Mouse (Mus musculus): ENCODE data around the gene Susd6. TPM values are rescaled to one million over a fixed set of nuclear protein-coding genes. Genes with fewer than 3 reads are reported as not detected.

The Susd6 gene
- total RNA-seq, 1 experiment, result 49.5 TPM

- DNase-seq (ENCODE audit: low read depth, low spot score), result no peak
Observed at GRCm38 (mm10) chr12:80827464-80828015, 37.2 kb downstream of the Susd6 start.

GRCm38 (mm10) chr12:80828020-80828419 is 37.7 kb downstream of the Susd6 start:
- Histone ChIP-seq H3K4me1 (ENCODE audit: control insufficient read depth in 2 of 2, insufficient read depth in 2 of 2, low read length in 2 of 2, poor library complexity in 1 of 2) (no peaks in the 10 kb centered on the region; a peak in 1 of 4 replicates), H3K27ac (ENCODE audit: insufficient read depth, low read depth, low read length, poor library complexity, severe bottlenecking) (no peak overlapping the region), H3K9ac (ENCODE audit: insufficient read depth, low read depth, low read length, poor library complexity, severe bottlenecking) (no peak overlapping the region), H3K4me3 (ENCODE audit: insufficient read depth in 1 of 2, low read depth in 1 of 2, low read length in 2 of 2, poor library complexity in 1 of 2, severe bottlenecking in 1 of 2) (no peak overlapping the region), H3K36me3 (ENCODE audit: control insufficient read depth, insufficient read depth, low read length, poor library complexity, severe bottlenecking) (no peaks in the 10 kb centered on the region; the same call in 1 of the 2 replicates), H3K9me3 (ENCODE audit: control insufficient read depth, insufficient read depth, low read depth, low read length) (no peaks in the 10 kb centered on the region)
- in situ Hi-C loops (cut with MboI; ENCODE audit: low sequenced_read_pairs in 2 of 2, unreplicated experiment in 2 of 2), result no loop called here
- no peak for DNase-seq (ENCODE audit: low read depth, low spot score)
- TF ChIP-seq ZC3H11A (IDR thresholded peaks at IDR 0.05; ENCODE audit: borderline replicate concordance, low read depth, low read length), result no peak
- TF ChIP-seq CHD2 (IDR thresholded peaks at IDR 0.05; ENCODE audit: low read depth, low read length), result no peak
- no peak for TF ChIP-seq HCFC1 (IDR thresholded peaks at IDR 0.05; ENCODE audit: borderline replicate concordance, insufficient read depth, low read length)
- no peak for TF ChIP-seq MAFK (IDR thresholded peaks at IDR 0.05; ENCODE audit: insufficient read depth, low read depth, low read length)
- TF ChIP-seq ZNF384 (IDR thresholded peaks at IDR 0.05; ENCODE audit: low read depth, low read length), result no peak

More at GRCm38 (mm10) chr12:80827464-80828015, 37.2 kb downstream of the Susd6 start:
- no peak overlapping the region for H3K9ac ChIP-seq (ENCODE audit: insufficient read depth, low read depth, low read length, poor library complexity, severe bottlenecking)
- no peak overlapping the region for H3K27ac ChIP-seq (ENCODE audit: insufficient read depth, low read depth, low read length, poor library complexity, severe bottlenecking)
- H3K9me3 ChIP-seq (ENCODE audit: control insufficient read depth, insufficient read depth, low read depth, low read length), result no peaks in the 10 kb centered on the region
- no peak overlapping the region for H3K4me3 ChIP-seq (ENCODE audit: insufficient read depth in 1 of 2, low read depth in 1 of 2, low read length in 2 of 2, poor library complexity in 1 of 2, severe bottlenecking in 1 of 2)
- no peaks in the 10 kb centered on the region; the same call in 1 of the 2 replicates for H3K36me3 ChIP-seq (ENCODE audit: control insufficient read depth, insufficient read depth, low read length, poor library complexity, severe bottlenecking)
- TF ChIP-seq MAFK (IDR thresholded peaks at IDR 0.05; ENCODE audit: insufficient read depth, low read depth, low read length) (no peak), CHD2 (IDR thresholded peaks at IDR 0.05; ENCODE audit: low read depth, low read length) (no peak), HCFC1 (IDR thresholded peaks at IDR 0.05; ENCODE audit: borderline replicate concordance, insufficient read depth, low read length) (no peak), ZNF384 (IDR thresholded peaks at IDR 0.05; ENCODE audit: low read depth, low read length) (no peak), ZC3H11A (IDR thresholded peaks at IDR 0.05; ENCODE audit: borderline replicate concordance, low read depth, low read length) (no peak)
- in situ Hi-C loops (cut with MboI; ENCODE audit: low sequenced_read_pairs in 2 of 2, unreplicated experiment in 2 of 2), result no loop called here
- H3K4me1 ChIP-seq (ENCODE audit: control insufficient read depth in 2 of 2, insufficient read depth in 2 of 2, low read length in 2 of 2, poor library complexity in 1 of 2), result no peaks in the 10 kb centered on the region; a peak in 1 of 4 replicates

- Histone ChIP-seq H3K36me3 (ENCODE audit: control insufficient read depth, insufficient read depth, low read length, poor library complexity, severe bottlenecking) (no peaks in the 10 kb centered on the region; the same call in 1 of the 2 replicates), H3K9ac (ENCODE audit: insufficient read depth, low read depth, low read length, poor library complexity, severe bottlenecking) (no peak overlapping the region), H3K9me3 (ENCODE audit: control insufficient read depth, insufficient read depth, low read depth, low read length) (no peaks in the 10 kb centered on the region), H3K4me1 (ENCODE audit: control insufficient read depth in 2 of 2, insufficient read depth in 2 of 2, low read length in 2 of 2, poor library complexity in 1 of 2) (no peaks in the 10 kb centered on the region; a peak in 1 of 4 replicates), H3K27ac (ENCODE audit: insufficient read depth, low read depth, low read length, poor library complexity, severe bottlenecking) (no peak overlapping the region), H3K4me3 (ENCODE audit: insufficient read depth in 1 of 2, low read depth in 1 of 2, low read length in 2 of 2, poor library complexity in 1 of 2, severe bottlenecking in 1 of 2) (no peak overlapping the region)
- DNase-seq (ENCODE audit: low read depth, low spot score), result no peak
- no peak for TF ChIP-seq MAFK (IDR thresholded peaks at IDR 0.05; ENCODE audit: insufficient read depth, low read depth, low read length)
- no peak for TF ChIP-seq ZC3H11A (IDR thresholded peaks at IDR 0.05; ENCODE audit: borderline replicate concordance, low read depth, low read length)
- TF ChIP-seq HCFC1 (IDR thresholded peaks at IDR 0.05; ENCODE audit: borderline replicate concordance, insufficient read depth, low read length), result no peak
- TF ChIP-seq CHD2 (IDR thresholded peaks at IDR 0.05; ENCODE audit: low read depth, low read length), result no peak
- TF ChIP-seq ZNF384 (IDR thresholded peaks at IDR 0.05; ENCODE audit: low read depth, low read length), result no peak
- in situ Hi-C loops (cut with MboI; ENCODE audit: low sequenced_read_pairs in 2 of 2, unreplicated experiment in 2 of 2), result no loop called here
Observed at GRCm38 (mm10) chr12:80828951-80829350, 38.6 kb downstream of the Susd6 start.

GRCm38 (mm10) chr12:80830211-80830610 is 39.9 kb downstream of the Susd6 start:
- H3K9ac ChIP-seq (ENCODE audit: insufficient read depth, low read depth, low read length, poor library complexity, severe bottlenecking), result no peak overlapping the region
- DNase-seq (ENCODE audit: low read depth, low spot score), result no peak
- in situ Hi-C loops (cut with MboI; ENCODE audit: low sequenced_read_pairs in 2 of 2, unreplicated experiment in 2 of 2), result no loop called here
- no peaks in the 10 kb centered on the region for H3K9me3 ChIP-seq (ENCODE audit: control insufficient read depth, insufficient read depth, low read depth, low read length)
- no peak for TF ChIP-seq ZNF384 (IDR thresholded peaks at IDR 0.05; ENCODE audit: low read depth, low read length)
- no peak for TF ChIP-seq CHD2 (IDR thresholded peaks at IDR 0.05; ENCODE audit: low read depth, low read length)
- TF ChIP-seq HCFC1 (IDR thresholded peaks at IDR 0.05; ENCODE audit: borderline replicate concordance, insufficient read depth, low read length), result no peak
- no peak for TF ChIP-seq MAFK (IDR thresholded peaks at IDR 0.05; ENCODE audit: insufficient read depth, low read depth, low read length)
- no peak for TF ChIP-seq ZC3H11A (IDR thresholded peaks at IDR 0.05; ENCODE audit: borderline replicate concordance, low read depth, low read length)
- H3K4me3 ChIP-seq (ENCODE audit: insufficient read depth in 1 of 2, low read depth in 1 of 2, low read length in 2 of 2, poor library complexity in 1 of 2, severe bottlenecking in 1 of 2), result no peak overlapping the region
- H3K27ac ChIP-seq (ENCODE audit: insufficient read depth, low read depth, low read length, poor library complexity, severe bottlenecking), result no peak overlapping the region
- peaks cover 0 to 3% of the 10 kb centered on the region in 2 experiments; a peak in 3 of 4 replicates for H3K4me1 ChIP-seq (ENCODE audit: control insufficient read depth in 2 of 2, insufficient read depth in 2 of 2, low read length in 2 of 2, poor library complexity in 1 of 2)
- no peaks in the 10 kb centered on the region; the same call in 1 of the 2 replicates for H3K36me3 ChIP-seq (ENCODE audit: control insufficient read depth, insufficient read depth, low read length, poor library complexity, severe bottlenecking)
